Mouse (Mus musculus) embryonic fibroblast, embryonic 13.5 days (primary cell): ENCODE results near the gene Trip11. TPM values are rescaled to one million over a fixed set of nuclear protein-coding genes. Genes with fewer than 3 reads are reported as not detected.
A peak's percentile ranks its signal among the peaks of the same experiment; 100 is the strongest.

Source experiments
- H3K27ac ChIP-seq: 2 replicates; pipeline ENCODE4 v1.5.1; 2012; ENCODE audit warnings: low read length, control low read depth, inconsistent platforms; ENCODE audit not compliant: insufficient read depth
- H3K4me1 ChIP-seq: 2 replicates; pipeline ENCODE4 v1.6.1; 2011; ENCODE audit warnings: low read length; ENCODE audit not compliant: control insufficient read depth, insufficient read depth
- H3K4me3 ChIP-seq: 2 replicates; pipeline ENCODE4 v1.5.1; 2011; ENCODE audit warnings: mild to moderate bottlenecking, control low read depth, low read length; ENCODE audit not compliant: insufficient read depth
- CTCF ChIP-seq: IDR thresholded peaks from 2 replicates; pipeline ENCODE4 v1.5.1; 2011; ENCODE audit warnings: mild to moderate bottlenecking, control low read depth, low read length, moderate library complexity, borderline replicate concordance; ENCODE audit not compliant: insufficient read depth
- POLR2A ChIP-seq: IDR thresholded peaks from 2 replicates; pipeline ENCODE4 v1.6.1; 2011; ENCODE audit warnings: low read depth, mild to moderate bottlenecking, control low read depth, low read length, moderate library complexity
- polyA plus RNA-seq: library from polyadenylated mRNA; stranded (reverse); fragments of >200 nt; gene quantifications from 2 replicates; pipeline ENCODE4 v1.2.4, GENCODE M21; 2011; ENCODE audit warnings: low read depth; ENCODE audit not compliant: missing spikeins, insufficient read length

Gene Trip11
- polyA plus RNA-seq, 1 experiment = 35.3 TPM

DNA sequence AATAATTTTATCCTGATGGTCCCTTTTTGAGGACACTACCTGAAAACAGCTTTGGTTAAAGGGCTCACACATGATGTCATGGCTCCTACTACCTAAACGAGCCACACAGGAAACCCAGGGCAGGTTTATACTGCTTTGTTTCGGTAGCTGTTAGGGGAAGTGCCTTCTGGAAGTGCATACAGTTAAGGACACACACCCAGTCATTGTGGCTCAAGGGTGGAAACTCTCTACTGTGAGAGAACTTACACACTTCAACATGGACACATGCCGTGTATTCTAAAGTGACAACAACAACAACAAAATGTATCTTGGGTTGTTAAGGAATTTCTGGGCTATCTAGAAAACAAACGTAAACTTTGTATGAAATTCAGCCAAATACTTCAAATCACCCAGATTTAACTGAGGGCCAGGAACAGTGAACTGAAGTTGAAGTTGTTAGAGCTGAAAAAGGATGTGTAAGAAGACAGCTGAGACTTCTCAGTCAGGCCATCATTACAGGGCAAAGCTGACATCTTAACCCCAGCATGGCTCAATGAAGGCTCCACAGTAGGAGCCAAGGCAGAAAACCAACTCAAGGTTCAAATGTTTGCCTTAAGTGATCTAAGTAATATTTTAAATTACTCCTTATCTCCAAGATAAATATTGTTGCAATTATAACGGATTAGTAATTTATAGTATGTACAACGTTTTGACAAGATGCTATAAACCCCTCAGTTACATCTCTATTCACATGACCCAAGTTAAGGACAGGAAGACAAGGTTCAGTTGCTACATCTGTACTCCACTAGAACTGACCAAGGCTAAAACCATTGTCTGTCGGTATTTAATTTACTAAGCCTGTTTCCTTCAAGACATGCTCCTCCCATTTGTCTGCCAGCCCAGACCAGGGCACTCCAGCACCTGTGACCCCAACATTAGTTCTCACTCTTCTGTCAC, 80.6 kb downstream of the Trip11 start:
- Histone ChIP-seq H3K4me1 (peaks cover 11% of the 10 kb centered on the region), H3K4me3 (no peak overlapping the region), H3K27ac (no peak overlapping the region)
- TF ChIP-seq POLR2A = no peak
- no peak for TF ChIP-seq CTCF

DNA sequence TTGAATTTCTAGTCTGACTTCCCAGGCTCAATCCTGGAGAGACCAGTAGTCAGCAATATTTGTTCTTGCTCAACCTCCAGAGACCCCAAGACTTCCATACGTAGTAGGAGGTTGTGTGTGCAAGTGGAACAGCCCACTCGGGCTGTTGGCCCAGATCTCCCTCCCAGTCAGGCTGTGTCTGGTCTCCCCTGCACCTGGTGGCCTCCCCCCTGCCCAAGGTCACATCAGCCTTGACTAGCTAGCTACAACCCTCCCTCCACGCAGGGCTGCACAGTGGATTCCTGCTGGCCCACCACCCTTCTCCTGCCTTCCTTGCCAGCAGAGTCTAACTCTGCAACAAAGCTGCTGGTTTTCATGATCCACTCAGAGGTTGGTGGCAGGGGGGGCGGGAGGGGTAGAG, 81.8 kb downstream of the Trip11 start:
- Histone ChIP-seq H3K27ac (peak overlapping the region; percentile 62), H3K4me3 (no peak overlapping the region), H3K4me1 (peaks cover 11% of the 10 kb centered on the region)
- no peak for TF ChIP-seq CTCF
- no peak for TF ChIP-seq POLR2A

DNA sequence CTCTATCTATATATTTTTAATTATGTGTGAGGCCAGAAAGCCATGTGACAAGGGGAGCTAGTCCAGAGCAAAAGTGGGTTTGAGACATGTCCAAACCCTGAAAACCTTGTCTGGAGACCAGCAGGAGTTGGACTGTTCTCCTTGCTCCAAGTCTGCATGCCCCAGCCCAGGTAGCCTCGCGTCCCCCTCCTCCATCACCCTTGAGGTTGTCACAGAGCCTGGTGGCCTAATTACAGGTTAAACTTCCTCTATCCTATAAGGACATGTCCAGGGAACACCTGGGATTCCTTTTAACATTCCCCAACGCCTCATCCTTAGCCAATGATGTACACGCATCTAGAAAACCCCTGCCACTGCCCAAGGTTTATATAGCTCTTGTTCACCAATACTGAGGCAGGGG, 89.9 kb downstream of the Trip11 start:
- TF ChIP-seq CTCF (no peak), POLR2A (no peak)
- Histone ChIP-seq H3K4me3 (no peak overlapping the region), H3K27ac (no peak overlapping the region), H3K4me1 (peaks cover 6% of the 10 kb centered on the region)

DNA sequence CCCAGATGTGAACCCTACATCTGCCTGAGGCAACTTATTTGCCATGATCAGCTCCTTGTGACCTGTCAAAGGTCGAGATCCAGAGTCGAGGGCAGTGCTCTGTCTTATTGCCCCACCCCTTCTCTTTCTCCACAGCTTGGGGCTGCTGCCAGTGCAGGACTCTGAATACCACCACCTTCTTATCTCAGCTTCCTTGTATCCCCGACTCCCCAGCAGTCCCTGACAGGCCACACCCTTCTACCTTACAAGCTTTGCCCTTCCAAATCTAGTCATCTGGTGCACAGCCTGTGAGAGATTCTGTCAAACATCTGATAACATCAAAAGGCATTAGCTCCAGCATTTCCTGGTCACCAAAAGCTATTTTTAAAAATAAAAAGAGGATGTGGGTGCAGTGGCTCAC, 91.5 kb downstream of the Trip11 start:
- H3K4me3 ChIP-seq = no peak overlapping the region
- H3K27ac ChIP-seq = no peak overlapping the region
- no peak for TF ChIP-seq POLR2A
- TF ChIP-seq CTCF = no peak
- peaks cover 6% of the 10 kb centered on the region for H3K4me1 ChIP-seq

DNA sequence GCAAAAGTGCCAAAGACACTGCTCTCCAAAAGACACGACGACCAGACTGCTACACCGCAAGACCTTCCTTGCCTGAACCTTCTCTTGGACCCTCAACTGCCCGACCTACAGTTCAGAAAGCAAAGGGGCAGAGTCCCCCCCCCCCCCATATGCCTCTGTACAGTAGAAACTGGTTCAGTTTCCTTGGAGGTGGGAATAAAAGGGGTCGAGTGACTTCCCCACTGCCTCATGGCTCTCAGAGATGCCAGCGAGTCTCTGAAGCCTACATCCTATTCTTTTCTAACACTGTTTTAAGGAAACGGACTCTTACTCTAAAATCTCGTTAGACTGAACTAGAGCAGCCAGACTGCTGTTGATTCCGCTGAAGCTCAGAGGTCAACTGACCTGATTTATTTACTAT, 93.5 kb downstream of the Trip11 start:
- Histone ChIP-seq H3K27ac (no peak overlapping the region), H3K4me1 (peaks cover 12% of the 10 kb centered on the region), H3K4me3 (no peak overlapping the region)
- TF ChIP-seq POLR2A = no peak
- no peak for TF ChIP-seq CTCF

DNA sequence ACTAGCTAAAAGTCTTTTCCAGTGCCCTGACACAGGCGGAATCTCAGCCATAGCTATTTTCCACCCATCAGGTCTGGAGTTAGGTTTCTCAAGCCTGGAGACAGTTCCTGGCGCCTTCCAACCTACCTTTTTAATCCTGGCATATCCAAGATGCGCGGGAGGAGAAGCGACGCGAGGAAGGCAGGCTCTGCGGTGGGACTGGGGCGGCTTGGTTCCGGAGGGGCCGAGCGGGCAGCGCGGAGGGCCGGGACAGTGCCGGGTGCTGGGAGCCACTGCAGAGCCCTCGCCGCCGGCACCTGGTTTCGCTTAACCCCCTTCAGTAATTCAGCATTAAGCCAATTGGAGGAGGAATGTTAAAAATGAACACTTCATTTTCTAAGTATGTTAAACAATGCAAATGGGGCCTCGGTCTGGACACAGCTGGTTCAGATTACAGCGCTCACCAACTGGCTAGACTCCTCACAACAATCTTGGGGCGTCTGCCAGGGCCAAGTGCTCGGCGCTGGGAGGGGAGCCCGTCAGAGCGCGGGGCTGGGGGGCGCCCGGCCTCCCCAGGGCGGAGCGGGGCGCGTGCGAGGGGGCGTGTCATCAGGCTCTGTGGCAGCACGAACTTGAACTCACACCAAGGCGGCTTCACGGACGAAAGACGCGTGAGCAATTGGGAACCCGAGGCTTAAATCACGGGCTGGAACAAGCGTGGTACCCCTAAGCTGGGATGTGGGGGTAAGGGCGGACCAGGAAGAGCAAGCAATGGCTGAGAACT, 94.3 kb downstream of the Trip11 start, which contains the start of gene Fbln5:
TSS of gene Fbln5 (minus strand) at position 448 of the 763 bp plus-strand sequence.
- peak within 1 kb of the TSS; percentile 99 for H3K4me3 ChIP-seq

DNA sequence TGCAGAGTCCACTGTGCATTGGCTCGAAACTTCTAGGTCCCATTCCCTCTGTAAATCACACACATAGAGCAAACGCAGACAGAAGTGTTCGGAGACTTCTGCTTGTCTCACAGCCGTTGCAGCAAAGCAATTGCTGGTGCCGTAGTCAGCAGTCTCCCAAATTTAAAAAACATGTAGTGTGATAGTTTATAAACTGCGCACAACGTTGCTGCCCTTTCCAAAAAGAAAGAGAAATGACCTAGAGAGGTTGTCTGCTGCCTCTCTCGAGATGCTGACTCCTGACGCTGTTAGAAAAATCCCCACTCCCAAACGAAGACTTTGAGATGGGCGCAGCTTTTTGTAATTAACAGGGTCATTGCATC, 94.8 kb downstream of the Trip11 start:
- Histone ChIP-seq H3K4me3 (peak overlapping the region; percentile 99), H3K27ac (peak overlapping the region; percentile 99), H3K4me1 (peaks cover 12% of the 10 kb centered on the region)
- TF ChIP-seq POLR2A (0 out of 2 replicates have a peak, but pooled peaks have one; percentile 2), CTCF (no peak)

More for the DNA sequence above, 94.3 kb downstream of the Trip11 start, which contains the start of gene Fbln5:
- TF ChIP-seq CTCF = no peak
- TF ChIP-seq POLR2A = peak; percentile 55
- H3K4me1 ChIP-seq = peaks cover 12% of the 10 kb centered on the region
- peak within 1 kb of the TSS; percentile 99 for H3K27ac ChIP-seq

DNA sequence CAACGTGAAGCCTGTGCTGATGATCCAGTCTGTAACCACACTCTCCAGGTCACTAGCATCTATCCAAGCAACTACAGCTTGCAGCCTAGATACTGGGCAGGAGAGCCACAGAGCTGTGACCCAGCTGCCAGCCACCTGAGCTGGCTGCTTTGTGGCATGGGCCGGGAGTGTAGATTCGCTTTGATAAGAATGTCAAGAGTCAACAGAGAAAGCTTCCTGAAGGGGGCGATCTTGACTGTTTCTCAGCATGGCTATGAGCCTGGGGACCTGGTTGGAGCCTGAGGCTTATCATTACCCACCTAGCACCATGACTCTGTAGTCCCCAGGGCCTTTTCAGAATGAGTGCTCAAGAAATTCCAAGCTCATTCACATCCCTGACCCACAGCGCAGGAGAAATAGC, 96.3 kb downstream of the Trip11 start:
- TF ChIP-seq CTCF = no peak
- TF ChIP-seq POLR2A = no peak
- H3K4me1 ChIP-seq = peaks cover 12% of the 10 kb centered on the region
- H3K4me3 ChIP-seq = peak overlapping the region; percentile 99
- peak overlapping the region; percentile 99 for H3K27ac ChIP-seq

DNA sequence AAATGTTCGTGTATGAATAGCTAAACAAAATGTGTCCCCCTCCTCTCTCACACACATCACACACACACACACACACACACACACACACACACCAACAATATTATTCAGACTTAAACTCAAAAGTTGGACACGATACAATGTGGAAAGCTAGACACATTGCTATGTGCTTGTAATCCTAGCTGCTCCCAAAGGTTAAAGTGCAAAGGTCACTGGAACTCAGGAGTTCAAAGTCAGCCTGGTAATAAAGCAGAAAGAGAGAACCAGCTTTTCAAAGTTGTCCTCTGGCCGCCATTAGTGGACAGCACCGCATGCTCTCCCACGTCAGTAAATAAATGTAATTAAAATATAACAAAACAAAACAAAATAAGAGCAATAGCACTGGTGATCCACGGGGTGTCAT, 97.3 kb downstream of the Trip11 start:
- peak overlapping the region; percentile 99; the same call in 1 of the 2 replicates for H3K4me3 ChIP-seq
- TF ChIP-seq POLR2A (no peak), CTCF (no peak)
- H3K4me1 ChIP-seq = peaks cover 6% of the 10 kb centered on the region

DNA sequence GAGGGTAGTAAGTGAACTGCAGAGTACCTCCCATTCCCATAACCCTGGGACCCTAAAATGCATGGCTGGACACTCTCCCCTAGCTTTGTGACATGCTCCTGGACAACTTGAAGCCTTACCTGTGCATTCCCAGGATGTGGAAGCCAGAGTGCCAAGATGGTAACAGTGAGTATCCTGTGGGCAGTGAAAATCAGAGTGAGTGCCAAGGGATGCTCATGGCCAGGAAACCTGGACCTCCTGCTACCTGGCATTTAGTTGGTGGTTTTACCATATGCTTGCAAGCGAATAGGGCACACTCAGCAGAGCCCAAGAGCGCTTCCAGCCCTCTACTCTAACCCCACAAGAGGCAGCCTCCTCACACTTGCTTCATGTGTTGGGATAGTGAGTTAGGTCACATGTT, 98.6 kb downstream of the Trip11 start:
- Histone ChIP-seq H3K4me3 (no peak overlapping the region), H3K27ac (no peak overlapping the region), H3K4me1 (peaks cover 6% of the 10 kb centered on the region)
- TF ChIP-seq POLR2A = no peak
- TF ChIP-seq CTCF = no peak

More for the DNA sequence above, 97.3 kb downstream of the Trip11 start:
- no peak overlapping the region; the same call in 1 of the 2 replicates for H3K27ac ChIP-seq
